Mouse (Mus musculus): ENCODE measurements around the gene Fcrl1. TPM values are rescaled to one million over a fixed set of nuclear protein-coding genes. Genes with fewer than 3 reads are reported as not detected.

The Fcrl1 gene
- polyA plus RNA-seq (2021; fragmentation: Nextera tagmentation): 0.43 and 0.68 TPM in 2 replicates
- long read RNA-seq, experiment 1: 0 reads
- long read RNA-seq, experiment 2: 0 reads

DNA sequence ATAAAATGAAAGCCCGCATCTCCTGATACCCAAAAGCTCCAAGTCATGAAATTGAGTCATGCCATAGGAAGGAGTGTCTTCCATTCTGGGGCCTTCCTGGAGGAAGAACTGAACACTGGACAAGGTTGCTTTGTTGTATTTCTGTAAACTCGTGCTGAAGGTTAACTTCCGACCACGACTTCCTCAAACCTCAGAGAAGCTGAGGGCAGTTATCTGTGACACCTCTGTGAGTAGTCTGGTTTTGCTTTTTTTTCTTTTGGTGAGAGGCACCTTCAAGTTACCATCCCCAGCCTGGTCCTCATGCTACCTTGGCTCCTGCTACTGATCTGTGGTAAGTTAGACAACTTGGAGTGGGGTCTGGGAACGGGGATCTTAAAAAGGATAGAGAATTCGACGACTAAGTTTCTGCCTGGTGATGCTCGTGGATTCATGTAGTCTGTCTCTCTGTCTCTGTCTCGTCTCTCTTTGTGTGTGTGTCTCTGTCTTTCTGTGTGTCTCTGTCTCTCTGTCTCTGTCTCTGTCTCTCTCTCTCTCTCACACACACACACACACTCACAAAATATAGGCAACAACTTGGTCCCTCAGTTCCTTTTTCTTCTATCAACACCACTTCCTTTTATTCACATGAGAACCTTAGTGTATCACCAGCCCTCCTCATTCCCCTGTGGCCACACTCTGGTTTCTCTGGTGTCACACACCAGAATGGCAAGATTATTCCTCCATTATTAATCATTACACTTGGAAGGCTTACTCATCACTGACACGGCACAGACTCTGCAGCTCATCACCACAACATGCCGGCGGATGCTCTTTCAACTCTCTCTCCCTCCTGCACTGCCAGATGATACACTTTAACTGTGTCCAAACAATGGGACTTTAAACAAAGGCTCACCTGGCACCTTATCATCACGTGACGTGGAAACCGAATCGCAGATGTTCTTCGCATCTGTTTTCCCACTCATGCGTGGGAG is at the start of gene Fcrl1:
Gene Fcrl1, plus strand, starts transcription at position 193 of the 971 bp plus-strand sequence.

DNA sequence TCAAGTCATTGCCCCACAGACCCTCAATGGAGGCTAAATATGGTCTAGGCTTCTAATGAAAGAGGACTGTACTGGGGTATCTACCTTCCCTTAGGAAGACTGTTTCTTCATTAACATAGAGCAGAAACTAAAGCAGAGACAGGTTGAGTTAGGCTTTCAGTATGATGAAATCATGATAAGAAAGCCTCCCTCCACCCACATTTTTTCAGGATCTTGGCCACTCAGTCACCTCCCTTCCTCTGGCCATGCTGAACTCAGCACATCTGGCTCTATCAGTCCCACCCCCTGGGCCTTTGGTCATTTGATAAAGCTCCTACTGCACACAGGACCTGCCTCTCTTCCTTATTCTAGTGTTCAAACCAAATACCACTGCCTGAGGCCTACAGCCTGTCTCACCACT is 18.6 kb upstream of the Fcrl1 start, which contains the start of gene Cd5l:
Gene Cd5l, plus strand, starts transcription at position 301 of the 400 bp plus-strand sequence.

DNA sequence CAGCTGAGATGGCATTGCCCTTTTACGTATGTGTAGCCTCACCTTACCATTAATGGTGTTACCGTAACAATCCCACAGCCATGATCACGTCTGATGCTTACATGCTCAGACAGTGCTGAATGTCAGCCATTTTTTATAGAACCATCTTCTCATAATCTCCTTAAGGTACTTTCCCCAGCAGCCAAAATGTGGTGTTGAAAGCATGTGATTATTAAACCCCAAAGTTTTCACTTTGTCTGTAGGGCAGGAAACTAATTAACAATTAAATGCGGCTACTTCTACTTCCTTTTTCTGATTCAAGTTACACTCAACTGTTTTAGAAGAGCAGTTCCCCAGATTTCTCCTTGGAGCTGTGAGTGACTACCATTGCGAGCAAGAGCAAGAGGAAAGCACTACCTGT is 59.3 kb downstream of the Fcrl1 start, which contains the start of gene Fcrl5:
Gene Fcrl5, plus strand, starts transcription at position 295 of the 400 bp plus-strand sequence.

Other genes starting within 250 kb of the Fcrl1 start
- 0.19 and 0.24 TPM in 2 replicates for gene Kirrel, start 201.6 kb upstream of the Fcrl1 start, polyA plus RNA-seq (2021; fragmentation: Nextera tagmentation)
- gene Fcrls, start 112.6 kb upstream of the Fcrl1 start, polyA plus RNA-seq (2021; fragmentation: Nextera tagmentation): 33.0 and 36.5 TPM in 2 replicates
- gene Cd5l, start 18.5 kb upstream of the Fcrl1 start, polyA plus RNA-seq (2021; fragmentation: Nextera tagmentation): not detected in 2 replicates
- not detected in 2 replicates for gene Fcrl5, start 59.4 kb downstream of the Fcrl1 start, polyA plus RNA-seq (2021; fragmentation: Nextera tagmentation)
- 1.8 and 2.1 TPM in 2 replicates for gene Etv3, start 149.0 kb downstream of the Fcrl1 start, polyA plus RNA-seq (2021; fragmentation: Nextera tagmentation)
- 4.9 and 5.6 TPM in 2 replicates for gene Arhgef11, start 241.2 kb downstream of the Fcrl1 start, polyA plus RNA-seq (2021; fragmentation: Nextera tagmentation)